ENCODE assay signal across 17 mouse cellular contexts in genomic region chr9:90247316-90247715, GRCm38 (mm10). TPM values are rescaled to one million over a fixed set of nuclear protein-coding genes. Genes with fewer than 3 reads are reported as not detected.
DNase-seq lines count a peak whose midpoint lies in the region; ATAC-seq lines count a peak whose summit lies in the region.
"Had no signal": no experiment of that assay in that cellular context is flagged by ENCODE, and none has a peak within 500 bp of the region (broad histone marks: within the 10 kb centered on the region; RNA-seq: fewer than 3 reads in every experiment).

No protein-coding gene starts in this region.

- no peak for DNase-seq in heart, embryonic 10.5 days (ENCODE audit: low spot score)
- DNase-seq in heart, adult 18-20 months: no peak
- DNase-seq in lung, postnatal 36 days: no peak
- peak; percentile 58 for DNase-seq in thymus, postnatal 25 days
- DNase-seq: adrenal gland, adult 8-10 months; cerebellum, adult 9-10 months; kidney, adult 9 months; right cerebral cortex, postnatal 25 days had no signal

- ATAC-seq in lung, embryonic 16.5 days (ENCODE audit: low read depth): 0 out of 2 replicates have a peak, but pooled peaks have one; percentile 9
- ATAC-seq in liver, embryonic 12.5 days: no peak
- no peak for ATAC-seq in forebrain, embryonic 15.5 days (replicated peaks)
- ATAC-seq: forebrain, embryonic 13.5 days; inflammation-experienced regulatory T-cells, adult 6 months had no signal

- H3K4me2 ChIP-seq in lung, embryonic 16.5 days (ENCODE audit: low read depth, low read length): no peak overlapping the region
- H3K4me2 ChIP-seq in liver, embryonic 12.5 days: 0 out of 2 replicates have a peak overlapping the region, but pooled peaks have one; percentile 3
- no peak overlapping the region for H3K4me2 ChIP-seq in forebrain, embryonic 15.5 days (replicated peaks)
- H3K4me2 ChIP-seq: embryonic facial prominence, embryonic 15.5 days; forebrain, embryonic 13.5 days had no signal

- H3K9me3 ChIP-seq in heart, embryonic 10.5 days: no peaks in the 10 kb centered on the region
- no peaks in the 10 kb centered on the region for H3K9me3 ChIP-seq in lung, embryonic 16.5 days (ENCODE audit: control insufficient read depth, low read length)
- no peaks in the 10 kb centered on the region for H3K9me3 ChIP-seq in liver, embryonic 12.5 days (replicated peaks)
- H3K9me3 ChIP-seq in forebrain, embryonic 15.5 days: no peaks in the 10 kb centered on the region
- H3K9me3 ChIP-seq: embryonic facial prominence, embryonic 15.5 days; forebrain, embryonic 13.5 days; hindbrain, embryonic 10.5 days; megakaryocyte, embryonic 14.5 days had no signal

- peaks cover 8% of the 10 kb centered on the region; the same call in 1 of the 2 replicates for H3K36me3 ChIP-seq in heart, embryonic 10.5 days
- peaks cover 11% of the 10 kb centered on the region for H3K36me3 ChIP-seq in lung, embryonic 16.5 days (ENCODE audit: control insufficient read depth, insufficient read depth, low read length)
- peaks cover 64% of the 10 kb centered on the region for H3K36me3 ChIP-seq in liver, embryonic 12.5 days
- H3K36me3 ChIP-seq in forebrain, embryonic 15.5 days: no peaks in the 10 kb centered on the region
- H3K36me3 ChIP-seq: G1E had no signal

- H3K9ac ChIP-seq in lung, embryonic 16.5 days (ENCODE audit: low read length): no peak overlapping the region
- H3K9ac ChIP-seq in liver, embryonic 12.5 days: no peak overlapping the region
- no peak overlapping the region for H3K9ac ChIP-seq in forebrain, embryonic 15.5 days (replicated peaks)
- H3K9ac ChIP-seq: embryonic facial prominence, embryonic 15.5 days; forebrain, embryonic 13.5 days had no signal

- H3K4me3 ChIP-seq in heart, embryonic 10.5 days: no peak overlapping the region
- no peak overlapping the region for H3K4me3 ChIP-seq in lung, embryonic 16.5 days (ENCODE audit: low read length)
- no peak overlapping the region for H3K4me3 ChIP-seq in liver, embryonic 12.5 days
- no peak overlapping the region for H3K4me3 ChIP-seq in forebrain, embryonic 15.5 days
- H3K4me3 ChIP-seq: embryonic facial prominence, embryonic 15.5 days; forebrain, embryonic 13.5 days; hindbrain, embryonic 10.5 days; megakaryocyte, embryonic 14.5 days had no signal

- H3K27me3 ChIP-seq in heart, embryonic 10.5 days (ENCODE audit: insufficient read depth, poor library complexity, severe bottlenecking): no peaks in the 10 kb centered on the region
- H3K27me3 ChIP-seq in lung, embryonic 16.5 days (ENCODE audit: control insufficient read depth, insufficient read depth, low read depth, low read length): no peaks in the 10 kb centered on the region
- no peaks in the 10 kb centered on the region for H3K27me3 ChIP-seq in liver, embryonic 12.5 days (replicated peaks)
- H3K27me3 ChIP-seq in forebrain, embryonic 15.5 days: no peaks in the 10 kb centered on the region
- H3K27me3 ChIP-seq: embryonic facial prominence, embryonic 15.5 days; forebrain, embryonic 13.5 days; megakaryocyte, embryonic 14.5 days had no signal

- H3K27ac ChIP-seq in heart, embryonic 10.5 days: peak overlapping the region; percentile 69; the same call in 1 of the 2 replicates
- peak overlapping the region; percentile 23; the same call in 1 of the 2 replicates for H3K27ac ChIP-seq in lung, embryonic 16.5 days (ENCODE audit: low read length)
- H3K27ac ChIP-seq in liver, embryonic 12.5 days: peak overlapping the region; percentile 100
- no peak overlapping the region for H3K27ac ChIP-seq in forebrain, embryonic 15.5 days (replicated peaks)
- H3K27ac ChIP-seq: embryonic facial prominence, embryonic 15.5 days; forebrain, embryonic 13.5 days; hindbrain, embryonic 10.5 days had no signal

- 56% methylated on average over 7 of the region's 7 CpGs for WGBS in heart, embryonic 10.5 days
- 48% methylated on average over 7 of the region's 7 CpGs for WGBS in lung, embryonic 16.5 days
- WGBS in liver, embryonic 12.5 days (ENCODE audit: insufficient replicate concordance): 77% methylated on average over 7 of the region's 7 CpGs
- WGBS in forebrain, embryonic 15.5 days: 75% methylated on average over 7 of the region's 7 CpGs

- H3K4me1 ChIP-seq in heart, embryonic 10.5 days: peaks cover 70% of the 10 kb centered on the region
- peaks cover 8% of the 10 kb centered on the region; the same call in 1 of the 2 replicates for H3K4me1 ChIP-seq in lung, embryonic 16.5 days (replicated peaks; ENCODE audit: control insufficient read depth, insufficient read depth, low read length)
- H3K4me1 ChIP-seq in liver, embryonic 12.5 days: peaks cover 100% of the 10 kb centered on the region
- H3K4me1 ChIP-seq in forebrain, embryonic 15.5 days: no peaks in the 10 kb centered on the region
- H3K4me1 ChIP-seq: embryonic facial prominence, embryonic 15.5 days; forebrain, embryonic 13.5 days; hindbrain, embryonic 10.5 days had no signal

RNA-seq across cellular contexts. Expression of gene Tbc1d2b, which starts 23.3 kb away (rescaled TPM):
- polyA plus RNA-seq in heart, embryonic 10.5 days (2016; fragmentation: Nextera tagmentation; extraction: Ambion mirVana): 7.2 and 8.0 TPM in 2 replicates
- 10 to 100 TPM in 1 of 2 experiments, 1 to 10 TPM in 1; 8.3 to 10.1 TPM for total RNA-seq in heart, adult 18-20 months (2021)
- 19.3 and 20.9 TPM in 2 replicates for polyA plus RNA-seq in lung, embryonic 16.5 days (2015; fragmentation: Nextera tagmentation; extraction: Ambion mirVana)
- 11.0 and 12.2 TPM in 2 replicates for polyA plus RNA-seq in liver, embryonic 12.5 days (2016; fragmentation: Nextera tagmentation; extraction: Ambion mirVana)
- 6.0 and 6.1 TPM in 2 replicates for polyA plus RNA-seq in forebrain, embryonic 15.5 days (2015; fragmentation: Nextera tagmentation; extraction: Ambion mirVana)
